Mouse (Mus musculus) skeletal muscle tissue, adult 2 months (tissue): ENCODE data around the gene Fam114a2.

Source experiments
- DNase-seq: peaks from one replicate; pipeline ENCODE4 v3.0.0-alpha.2; 2012; ENCODE audit warnings: low read depth, low spot score

The Fam114a2 gene

GRCm38 (mm10) chr11:57434153-57434552, 84.3 kb downstream of the Fam114a2 start:
- DNase-seq: no peak
